ENCODE assay signal across 10 mouse cellular contexts in the genomic region with DNA sequence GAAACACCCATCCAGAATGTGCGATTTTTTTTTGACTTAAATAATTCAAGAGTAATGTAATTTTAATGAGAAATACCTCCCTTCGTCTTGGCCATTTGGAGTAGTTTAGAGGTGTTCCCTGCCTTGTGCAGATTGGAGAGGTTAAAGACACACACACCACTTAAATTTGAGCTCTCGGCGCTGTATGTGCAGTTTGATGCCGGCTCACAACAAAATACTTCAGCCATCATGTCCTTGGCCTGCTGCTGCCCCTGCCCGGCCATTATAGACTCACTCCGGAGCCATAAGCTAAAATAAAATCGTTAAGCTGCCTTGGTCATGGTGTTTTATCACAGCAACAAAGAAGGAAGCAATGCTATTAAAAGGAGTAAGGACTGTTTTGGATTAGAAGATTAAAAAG. TPM values are rescaled to one million over a fixed set of nuclear protein-coding genes. Genes with fewer than 3 reads are reported as not detected.
A peak's percentile ranks its signal among the peaks of the same experiment; 100 is the strongest.
DNase-seq lines count a peak whose midpoint lies in the region; ATAC-seq lines count a peak whose summit lies in the region.
"Had no signal": no experiment of that assay in that cellular context is flagged by ENCODE, and none has a peak within 500 bp of the region (broad histone marks: within the 10 kb centered on the region; RNA-seq: fewer than 3 reads in every experiment).

No protein-coding gene starts in this region.

- H3K9ac ChIP-seq in liver, embryonic 11.5 days (ENCODE audit: low read depth, low read length), result peak overlapping the region; percentile 83

- peak; percentile 60 for DNase-seq in 416B (ENCODE audit: low read depth)
- no peak for DNase-seq in forebrain, embryonic 10.5 days (ENCODE audit: extremely low spot score, low spot score)
- DNase-seq in liver, embryonic 11.5 days (ENCODE audit: low spot score), result no peak
- no peak for DNase-seq in ovary, postnatal 36 days (ENCODE audit: low spot score)
- no peak for DNase-seq in thymus, postnatal 36 days
- no peak for DNase-seq in spleen, postnatal 14 days (ENCODE audit: low spot score in 2 of 2)
- DNase-seq: thymus, adult 18-20 months had no signal

- peaks cover 62% of the 10 kb centered on the region for H3K4me1 ChIP-seq in erythroblast, embryonic 14.5 days (ENCODE audit: control insufficient read depth)
- H3K4me1 ChIP-seq in forebrain, embryonic 10.5 days, result peaks cover 24% of the 10 kb centered on the region
- peaks cover 24% of the 10 kb centered on the region for H3K4me1 ChIP-seq in liver, embryonic 11.5 days (replicated peaks; ENCODE audit: control insufficient read depth, insufficient read depth, low read length)

- peak overlapping the region; percentile 99 for H3K27ac ChIP-seq in forebrain, embryonic 10.5 days
- H3K27ac ChIP-seq in liver, embryonic 11.5 days (ENCODE audit: low read depth, low read length), result peak overlapping the region; percentile 86

- peaks cover 29% of the 10 kb centered on the region for H3K36me3 ChIP-seq in erythroblast, embryonic 14.5 days (ENCODE audit: control insufficient read depth)
- peaks cover 28% of the 10 kb centered on the region for H3K36me3 ChIP-seq in forebrain, embryonic 10.5 days (replicated peaks)
- peaks cover 10% of the 10 kb centered on the region for H3K36me3 ChIP-seq in liver, embryonic 11.5 days (ENCODE audit: control insufficient read depth, insufficient read depth, low read length)

- peak overlapping the region; percentile 85 for H3K4me2 ChIP-seq in liver, embryonic 11.5 days

- 50% methylated on average over 8 of the region's 8 CpGs for WGBS in forebrain, embryonic 10.5 days
- WGBS in liver, embryonic 11.5 days, result 39% methylated on average over 8 of the region's 8 CpGs

- no peaks in the 10 kb centered on the region for H3K9me3 ChIP-seq in erythroblast, embryonic 14.5 days (ENCODE audit: control insufficient read depth, low read length)
- no peaks in the 10 kb centered on the region for H3K9me3 ChIP-seq in forebrain, embryonic 10.5 days
- H3K9me3 ChIP-seq in liver, embryonic 11.5 days (ENCODE audit: control insufficient read depth, low read length), result no peaks in the 10 kb centered on the region

- no peak for ATAC-seq in erythroblast, adult 5-6 weeks (replicated peaks; ENCODE audit: low FRiP score, poor library complexity, severe bottlenecking)
- no peak for ATAC-seq in liver, embryonic 11.5 days (replicated peaks; ENCODE audit: low FRiP score)

- no peaks in the 10 kb centered on the region for H3K27me3 ChIP-seq in erythroblast, embryonic 14.5 days (ENCODE audit: control insufficient read depth)
- H3K27me3 ChIP-seq in forebrain, embryonic 10.5 days (ENCODE audit: poor library complexity, severe bottlenecking), result no peaks in the 10 kb centered on the region
- no peaks in the 10 kb centered on the region for H3K27me3 ChIP-seq in liver, embryonic 11.5 days (replicated peaks; ENCODE audit: control insufficient read depth, insufficient read depth, low read length)

- peak overlapping the region; percentile 100 for H3K4me3 ChIP-seq in erythroblast, embryonic 14.5 days (replicated peaks)
- peak overlapping the region; percentile 85 for H3K4me3 ChIP-seq in forebrain, embryonic 10.5 days
- peak overlapping the region; percentile 99 for H3K4me3 ChIP-seq in liver, embryonic 11.5 days (ENCODE audit: low read depth, low read length)

RNA-seq across cellular contexts. Expression of a gene that starts 1.0 kb away (rescaled TPM):
- 5.3 and 6.5 TPM in 2 replicates for polyA plus RNA-seq in erythroblast, embryonic 14.5 days (2012)
- 17.5 and 29.0 TPM in 2 replicates for total RNA-seq in erythroblast, adult 5-6 weeks (2015; ENCODE audit: low replicate concordance)
- total RNA-seq in erythroblast, adult 5-6 weeks (2017; ENCODE audit: low replicate concordance), result 17.3 and 18.9 TPM in 2 replicates
- polyA plus RNA-seq in forebrain, embryonic 10.5 days (2016; fragmentation: Nextera tagmentation; extraction: Ambion mirVana), result 45.4 and 47.2 TPM in 2 replicates
- polyA plus RNA-seq in liver, embryonic 11.5 days (2014; fragmentation: Nextera tagmentation; extraction: Ambion mirVana), result 53.8 and 54.2 TPM in 2 replicates

RNA-seq across cellular contexts. Expression of a gene that starts 19.8 kb away (rescaled TPM):
- polyA plus RNA-seq in erythroblast, embryonic 14.5 days (2012), result not detected in 2 replicates
- not detected in 2 replicates for total RNA-seq in erythroblast, adult 5-6 weeks (2015; ENCODE audit: low replicate concordance)
- not detected in 2 replicates for total RNA-seq in erythroblast, adult 5-6 weeks (2017; ENCODE audit: low replicate concordance)
- polyA plus RNA-seq in forebrain, embryonic 10.5 days (2016; fragmentation: Nextera tagmentation; extraction: Ambion mirVana), result not detected in 2 replicates
- polyA plus RNA-seq in liver, embryonic 11.5 days (2014; fragmentation: Nextera tagmentation; extraction: Ambion mirVana), result 3.3 TPM in 1 of 2 replicates, not detected in the other
- total RNA-seq: gastrocnemius, postnatal 4 days had no signal
